Mouse (Mus musculus) heart, embryonic 14.5 days (tissue): ENCODE measurements at regions not wholly inside any gene's neighbourhood (a gene's known extent, or its start where the extent isn't known, plus 50 kb on each side); places are given as distances from the start of the nearest gene placed in this dataset.
A peak's percentile ranks its signal among the peaks of the same experiment; 100 is the strongest.

Source experiments
- ATAC-seq: fragments of 200-750 bp; cut with Nextera tagmentation; 2 replicates; pipeline ENCODE4 v1.8.0; 2017; ENCODE audit warnings: low read depth, moderate TSS enrichment; ENCODE audit not compliant: insufficient number of reproducible peaks, insufficient read depth, low FRiP score
- H3K27ac ChIP-seq, 2 experiments: fragments of 200-500 bp in 1 of 2; fragments of 300-500 bp in 1 of 2; sonication (generic) in 1 of 2; replicated peaks in 1 of 2; 2 replicates each; pipeline ENCODE4 v1.5.1; 2012 to 2014; ENCODE audit warnings: low read depth in 2 of 2, low read length in 2 of 2, control low read depth in 1 of 2, mild to moderate bottlenecking in 1 of 2, mixed read lengths in 1 of 2; ENCODE audit not compliant: control insufficient read depth in 1 of 2, insufficient read depth in 1 of 2
- H3K27me3 ChIP-seq: fragments of 300-500 bp; sonication (generic); 2 replicates; pipeline ENCODE4 v1.6.1; 2014; ENCODE audit warnings: mild to moderate bottlenecking, low read length, control low read depth; ENCODE audit not compliant: control insufficient read depth, insufficient read depth
- H3K36me3 ChIP-seq: fragments of 300-500 bp; sonication (generic); 2 replicates; pipeline ENCODE4 v1.6.1; 2014; ENCODE audit warnings: mild to moderate bottlenecking, control low read depth, low read length, mixed read lengths; ENCODE audit not compliant: control insufficient read depth, insufficient read depth
- H3K4me1 ChIP-seq, 2 experiments: fragments of 200-500 bp in 1 of 2; fragments of 300-500 bp in 1 of 2; sonication (generic) in 1 of 2; 2 replicates each; pipeline ENCODE4 v1.6.1; 2012 to 2014; ENCODE audit warnings: low read length in 2 of 2, control low read depth in 1 of 2, mixed read lengths in 1 of 2; ENCODE audit not compliant: control insufficient read depth in 2 of 2, insufficient read depth in 2 of 2
- H3K4me2 ChIP-seq: fragments of 300-500 bp; sonication (generic); 2 replicates; pipeline ENCODE4 v1.6.1; 2014; ENCODE audit warnings: mild to moderate bottlenecking, low read length
- H3K4me3 ChIP-seq, 2 experiments: fragments of 200-500 bp in 1 of 2; fragments of 300-500 bp in 1 of 2; sonication (generic) in 1 of 2; 2 replicates each; pipeline ENCODE4 v1.5.1; 2012 to 2014; ENCODE audit warnings: low read length in 2 of 2, mild to moderate bottlenecking in 2 of 2, control low read depth in 1 of 2, low read depth in 1 of 2, moderate library complexity in 1 of 2; ENCODE audit not compliant: control insufficient read depth in 1 of 2, insufficient read depth in 1 of 2
- H3K9ac ChIP-seq: fragments of 300-500 bp; sonication (generic); 2 replicates; pipeline ENCODE4 v1.6.1; 2014; ENCODE audit warnings: mild to moderate bottlenecking, low read length
- H3K9me3 ChIP-seq: fragments of 300-500 bp; sonication (generic); 2 replicates; pipeline ENCODE4 v1.6.1; 2016; ENCODE audit warnings: low read length, control low read depth; ENCODE audit not compliant: control insufficient read depth
- WGBS: fragments of 180-500 bp; shearing (Covaris S2); extraction: QIAGEN DNeasy Blood & Tissue Kit; methylation state at CpG from one replicate; pipeline ENCODE4 v1.1.7; 2014; 5-methylcytosine and 5-hydroxymethylcytosine counted together

DNA sequence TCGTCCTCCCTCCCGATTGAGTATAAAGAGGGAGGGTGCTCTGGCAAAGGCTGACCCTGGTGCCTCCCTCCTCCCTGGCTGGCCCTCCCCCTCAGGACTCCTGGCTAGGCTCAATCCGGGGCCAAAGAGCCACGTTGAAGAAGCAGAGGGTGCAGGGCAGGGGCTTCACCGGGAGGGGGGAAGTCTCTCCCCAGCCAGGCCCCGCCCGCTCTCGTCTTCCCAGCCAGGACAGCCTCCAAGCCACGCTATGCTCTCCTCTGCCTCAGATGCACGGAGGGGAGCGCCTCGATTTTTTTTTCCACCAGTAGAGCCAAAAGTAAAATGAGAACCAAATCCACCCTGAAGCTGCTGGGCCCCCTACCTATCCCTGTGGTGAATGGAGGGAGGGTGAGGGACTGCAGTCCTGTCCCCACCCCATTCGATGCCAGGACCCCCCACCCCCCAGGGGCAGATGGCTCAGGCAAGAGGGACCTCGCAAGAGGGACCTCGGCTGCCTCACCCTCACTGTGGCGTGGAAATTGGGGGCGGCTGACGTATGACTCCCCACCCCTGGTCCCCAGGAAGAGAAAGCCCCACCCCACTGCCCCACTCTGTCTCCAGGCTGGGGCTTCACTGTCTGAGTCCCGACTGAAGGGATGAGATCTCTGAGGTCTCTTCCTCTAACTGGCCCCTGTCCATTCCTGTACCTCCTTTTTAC, 53.2 kb upstream of the Col1a1 start:
- ATAC-seq, result peak; percentile 36; the same call in 1 of the 2 replicates
- WGBS, result 5% methylated on average over 18 of the region's 19 CpGs
- Histone ChIP-seq H3K4me2 (peak overlapping the region; percentile 49), H3K9ac (peak overlapping the region; percentile 25; the same call in 1 of the 2 replicates), H3K27ac (peak overlapping the region; percentile 42 to 46; a peak in 2 of 4 replicates), H3K4me3 (peak overlapping the region; percentile 3 to 15; a peak in 1 of 4 replicates), H3K9me3 (no peaks in the 10 kb centered on the region), H3K27me3 (peaks cover 25% of the 10 kb centered on the region), H3K4me1 (peaks cover 26 to 35% of the 10 kb centered on the region in 2 experiments), H3K36me3 (no peaks in the 10 kb centered on the region)

DNA sequence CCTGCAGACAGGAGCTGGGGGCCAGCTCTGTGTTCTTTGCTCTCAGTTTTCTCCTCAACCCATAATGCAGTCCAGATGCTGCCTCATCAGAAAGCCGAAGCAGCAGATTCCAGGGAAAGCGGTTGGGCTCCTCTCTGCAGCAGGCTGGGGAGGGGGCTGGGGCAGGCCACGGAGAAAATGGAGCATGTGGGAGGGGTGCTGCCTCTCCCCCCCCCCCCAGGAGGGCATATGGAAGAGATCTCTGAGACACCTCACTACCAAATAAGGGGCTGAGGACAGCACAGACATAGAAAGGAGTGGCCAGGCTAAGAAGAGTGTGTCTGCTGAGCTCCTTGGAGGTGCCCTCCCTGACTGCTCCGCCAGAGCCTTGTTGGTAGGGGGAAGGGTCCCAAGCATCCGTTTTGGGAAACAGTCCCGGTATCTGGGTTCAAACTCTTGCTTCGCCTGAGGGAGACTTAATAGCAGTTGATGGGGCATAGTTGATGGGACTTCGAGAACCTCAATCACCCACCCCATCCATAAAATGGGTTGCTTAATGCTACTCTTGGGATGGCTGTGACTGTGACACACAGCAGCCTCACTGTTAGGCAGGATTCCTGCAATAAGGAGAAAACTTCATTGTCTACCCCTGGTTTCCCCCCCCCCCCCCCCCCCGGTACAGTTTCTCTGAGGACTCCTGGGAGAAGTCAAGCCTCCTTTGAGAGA, 53.9 kb upstream of the Col1a1 start:
- Histone ChIP-seq H3K9ac (peak overlapping the region; percentile 56; the same call in 1 of the 2 replicates), H3K4me2 (peak overlapping the region; percentile 49), H3K4me1 (peaks cover 26 to 35% of the 10 kb centered on the region in 2 experiments), H3K4me3 (peak overlapping the region in 1 of 2 experiments; percentile 3; a peak in 1 of 4 replicates), H3K27me3 (peaks cover 25% of the 10 kb centered on the region), H3K9me3 (no peaks in the 10 kb centered on the region), H3K36me3 (no peaks in the 10 kb centered on the region), H3K27ac (peak overlapping the region; percentile 70 to 80)
- peak; percentile 27; the same call in 1 of the 2 replicates for ATAC-seq
- WGBS, result 22% methylated on average over 8 of the region's 9 CpGs

DNA sequence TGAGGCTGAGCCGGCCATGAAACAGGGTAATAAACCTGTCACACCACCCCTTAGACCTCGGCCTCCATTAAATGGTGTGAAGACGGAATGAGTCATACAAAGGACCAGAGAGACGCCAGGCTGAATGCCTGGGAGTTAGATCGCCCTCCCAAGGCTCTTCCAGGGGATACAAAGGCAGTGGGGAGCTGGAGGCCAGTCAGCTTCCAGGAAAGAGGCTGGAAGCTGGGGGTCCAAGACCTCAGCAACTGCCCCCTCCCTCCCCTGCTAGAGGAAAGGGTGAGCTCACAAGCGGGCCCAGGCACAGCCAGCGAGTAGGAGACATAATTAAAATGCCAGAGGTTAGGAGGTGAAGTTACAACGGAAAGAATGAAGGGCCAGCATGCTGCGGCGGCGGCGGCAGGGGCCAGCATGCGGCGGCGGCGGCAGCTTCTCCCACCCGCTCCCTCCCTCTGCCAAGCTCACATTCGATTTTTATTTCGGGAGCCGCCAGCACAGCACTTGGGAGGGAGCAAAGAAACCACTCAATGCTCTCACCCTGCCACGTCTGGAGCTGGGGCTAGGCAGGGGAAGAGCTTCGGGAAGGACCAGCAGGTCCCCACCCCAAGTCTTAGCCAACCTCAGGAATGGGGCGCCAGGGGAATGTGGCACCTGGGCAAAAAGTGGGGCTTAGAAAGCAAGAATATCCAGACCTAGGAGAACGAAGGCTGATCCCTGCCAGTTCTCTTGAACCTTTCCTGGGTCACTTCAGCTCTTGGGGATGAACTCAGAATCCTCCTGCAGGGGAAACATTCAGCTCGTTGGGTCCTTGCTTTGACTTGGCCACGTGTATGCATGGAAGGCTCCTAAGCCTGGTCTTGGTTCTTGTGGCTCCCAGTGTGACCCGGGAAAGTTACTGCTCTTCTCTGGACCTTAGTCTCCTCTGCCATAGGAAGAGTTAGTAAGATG, 54.9 kb upstream of the Col1a1 start:
- peaks cover 26 to 35% of the 10 kb centered on the region in 2 experiments for H3K4me1 ChIP-seq
- ATAC-seq, result no peak
- 6% methylated on average over 27 of the region's 27 CpGs for WGBS
- H3K27me3 ChIP-seq, result peaks cover 25% of the 10 kb centered on the region
- H3K4me2 ChIP-seq, result peak overlapping the region; percentile 63
- peak overlapping the region; percentile 11 to 20; a peak in 1 of 4 replicates for H3K4me3 ChIP-seq
- no peaks in the 10 kb centered on the region for H3K36me3 ChIP-seq
- peak overlapping the region; percentile 70 to 80 for H3K27ac ChIP-seq
- H3K9ac ChIP-seq, result peak overlapping the region; percentile 56
- H3K9me3 ChIP-seq, result no peaks in the 10 kb centered on the region

DNA sequence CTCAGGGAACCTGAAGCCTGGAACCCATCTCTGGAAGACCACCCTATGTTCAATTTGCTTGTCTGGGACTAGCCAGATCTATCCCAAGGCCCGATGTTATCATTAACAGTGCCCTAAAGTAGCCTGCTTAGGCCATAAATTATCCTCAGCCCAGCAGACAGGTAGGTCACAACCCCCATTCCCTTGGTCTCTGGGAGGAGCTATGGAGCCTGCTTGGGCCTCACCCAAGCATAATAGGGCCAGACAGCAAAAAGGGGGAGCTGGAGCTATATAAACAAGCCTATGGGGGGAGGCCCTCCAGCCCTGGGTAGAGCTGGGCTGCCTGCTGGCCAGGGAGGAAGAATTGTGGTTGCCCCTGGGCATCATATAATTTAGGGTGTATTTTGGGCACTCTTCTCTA, 59.3 kb upstream of the Col1a1 start:
- peaks cover 13% of the 10 kb centered on the region; the same call in 1 of the 2 replicates for H3K27me3 ChIP-seq
- no peak for ATAC-seq
- no peak overlapping the region for H3K4me2 ChIP-seq
- no peaks in the 10 kb centered on the region for H3K36me3 ChIP-seq
- no peak overlapping the region for H3K9ac ChIP-seq
- WGBS, result 58% methylated on average over 1 of the region's 1 CpGs
- H3K27ac ChIP-seq, result no peak overlapping the region
- no peak overlapping the region for H3K4me3 ChIP-seq
- H3K9me3 ChIP-seq, result no peaks in the 10 kb centered on the region
- peaks cover 30 to 33% of the 10 kb centered on the region in 2 experiments for H3K4me1 ChIP-seq

DNA sequence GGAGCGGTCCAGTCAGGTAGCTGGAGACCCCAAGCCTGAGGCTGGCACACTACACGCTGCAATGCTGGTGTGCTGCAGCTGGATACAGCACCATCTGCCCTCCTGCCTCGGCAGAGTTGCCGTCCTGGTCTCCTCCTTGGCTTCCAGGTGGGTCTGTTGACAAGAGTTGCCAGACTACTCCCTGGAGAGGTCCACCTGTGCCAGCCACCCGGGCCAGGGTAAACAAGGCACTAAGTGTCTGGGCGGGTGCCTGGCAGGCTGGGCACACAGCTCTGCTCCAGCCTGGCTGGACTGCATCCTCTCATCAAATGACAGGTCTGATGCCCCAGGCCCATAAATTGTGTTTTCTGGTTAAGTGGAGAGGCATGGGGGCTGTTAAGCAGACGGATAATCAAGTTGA, 61.0 kb upstream of the Col1a1 start:
- H3K4me2 ChIP-seq, result no peak overlapping the region
- H3K4me1 ChIP-seq, result peaks cover 21% of the 10 kb centered on the region in 2 experiments
- H3K9ac ChIP-seq, result no peak overlapping the region
- no peak overlapping the region for H3K4me3 ChIP-seq
- peaks cover 13% of the 10 kb centered on the region for H3K27me3 ChIP-seq
- H3K27ac ChIP-seq, result no peak overlapping the region
- no peaks in the 10 kb centered on the region for H3K9me3 ChIP-seq
- WGBS, result 58% methylated on average over 7 of the region's 7 CpGs
- ATAC-seq, result no peak
- no peaks in the 10 kb centered on the region for H3K36me3 ChIP-seq

DNA sequence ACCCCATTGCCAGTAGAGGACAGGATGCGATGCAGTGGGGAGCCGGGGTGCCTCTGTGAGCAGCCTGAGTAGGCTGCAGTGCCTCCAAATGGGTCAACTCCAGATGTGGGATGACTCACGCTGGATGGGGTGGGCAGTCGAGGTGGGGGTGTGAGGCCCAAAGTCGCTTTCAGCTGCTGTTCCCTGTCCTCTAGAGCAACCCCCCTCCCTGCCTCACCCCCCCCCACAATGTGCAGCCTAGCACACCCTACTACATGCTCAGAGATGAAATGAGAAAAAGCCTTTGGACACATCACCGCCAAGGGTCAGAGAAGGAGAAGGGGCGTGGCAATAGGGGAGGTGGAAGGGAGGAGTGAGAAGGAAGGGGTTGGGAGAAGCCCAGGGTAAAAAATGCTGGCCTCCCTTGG, 61.9 kb upstream of the Col1a1 start:
- Histone ChIP-seq H3K27ac (peak overlapping the region in 1 of 2 experiments; percentile 76; a peak in 2 of 4 replicates), H3K9me3 (no peaks in the 10 kb centered on the region), H3K4me3 (no peak overlapping the region), H3K4me1 (peaks cover 18 to 20% of the 10 kb centered on the region in 2 experiments), H3K27me3 (peaks cover 13% of the 10 kb centered on the region), H3K4me2 (peak overlapping the region; percentile 70), H3K36me3 (no peaks in the 10 kb centered on the region), H3K9ac (no peak overlapping the region)
- peak; percentile 24 for ATAC-seq
- WGBS, result 14% methylated on average over 7 of the region's 7 CpGs

DNA sequence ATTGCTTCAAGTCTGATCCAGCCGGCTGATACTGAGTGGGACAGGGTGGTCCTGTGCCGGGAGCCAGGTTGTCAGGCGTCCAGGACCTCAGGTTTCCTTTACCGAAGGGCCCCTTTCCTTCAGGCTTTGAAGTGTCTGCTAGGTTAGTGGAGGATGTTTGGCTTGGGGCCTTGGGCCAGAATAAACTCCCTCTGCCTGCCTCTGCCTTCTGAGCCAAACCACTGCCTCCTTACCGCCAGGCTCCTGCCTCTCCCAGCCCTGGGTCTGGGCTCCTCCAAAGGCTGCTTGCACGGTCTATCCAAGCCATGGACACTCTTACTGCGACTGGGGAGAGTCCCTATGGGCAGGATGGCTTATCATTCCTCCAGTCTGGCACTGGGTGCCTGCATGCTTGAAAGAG, 62.3 kb upstream of the Col1a1 start:
- H3K4me2 ChIP-seq, result peak overlapping the region; percentile 70
- 9% methylated on average over 7 of the region's 7 CpGs for WGBS
- H3K9ac ChIP-seq, result peak overlapping the region; percentile 42; the same call in 1 of the 2 replicates
- H3K4me3 ChIP-seq, result no peak overlapping the region
- peaks cover 15 to 18% of the 10 kb centered on the region in 2 experiments for H3K4me1 ChIP-seq
- no peaks in the 10 kb centered on the region for H3K36me3 ChIP-seq
- peak overlapping the region; percentile 35 to 76; a peak in 3 of 4 replicates for H3K27ac ChIP-seq
- H3K27me3 ChIP-seq, result peaks cover 13% of the 10 kb centered on the region
- ATAC-seq, result 0 out of 2 replicates have a peak, but pooled peaks have one; percentile 14
- no peaks in the 10 kb centered on the region for H3K9me3 ChIP-seq
